Comparison of ENCODE assay signal across 9 mouse cellular contexts in genomic region chr1:181793541-181793940, GRCm38 (mm10). TPM values are rescaled to one million over a fixed set of nuclear protein-coding genes. Genes with fewer than 3 reads are reported as not detected.
DNase-seq lines count a peak whose midpoint lies in the region; ATAC-seq lines count a peak whose summit lies in the region.
"Had no signal": no experiment of that assay in that cellular context is flagged by ENCODE, and none has a peak within 500 bp of the region (broad histone marks: within the 10 kb centered on the region; RNA-seq: fewer than 3 reads in every experiment).

No protein-coding gene starts in this region.

- no peak overlapping the region for H3K4me2 ChIP-seq in hindbrain, embryonic 14.5 days (replicated peaks)
- no peak overlapping the region for H3K4me2 ChIP-seq in embryonic facial prominence, embryonic 13.5 days
- H3K4me2 ChIP-seq: liver, embryonic 15.5 days had no signal

- H3K9ac ChIP-seq in hindbrain, embryonic 14.5 days, result no peak overlapping the region
- H3K9ac ChIP-seq in embryonic facial prominence, embryonic 13.5 days, result no peak overlapping the region
- H3K9ac ChIP-seq: liver, embryonic 15.5 days had no signal

- H3K27ac ChIP-seq in hindbrain, embryonic 14.5 days, result no peak overlapping the region
- H3K27ac ChIP-seq in hindbrain, embryonic 10.5 days, result no peak overlapping the region
- H3K27ac ChIP-seq in embryonic facial prominence, embryonic 13.5 days, result peak overlapping the region; percentile 35; the same call in 1 of the 2 replicates
- H3K27ac ChIP-seq: liver, embryonic 15.5 days had no signal

- intact Hi-C loops in heart, postnatal 25 days (cut with DNase I), result no loop called here

- H3K36me3 ChIP-seq in hindbrain, embryonic 14.5 days (replicated peaks; ENCODE audit: control insufficient read depth, insufficient read depth), result no peaks in the 10 kb centered on the region
- H3K36me3 ChIP-seq in hindbrain, embryonic 10.5 days, result no peaks in the 10 kb centered on the region
- no peaks in the 10 kb centered on the region for H3K36me3 ChIP-seq in embryonic facial prominence, embryonic 13.5 days
- H3K36me3 ChIP-seq: liver, embryonic 15.5 days had no signal

- H3K9me3 ChIP-seq in hindbrain, embryonic 14.5 days (ENCODE audit: control insufficient read depth, low read length), result no peaks in the 10 kb centered on the region
- no peaks in the 10 kb centered on the region for H3K9me3 ChIP-seq in hindbrain, embryonic 10.5 days
- no peaks in the 10 kb centered on the region for H3K9me3 ChIP-seq in embryonic facial prominence, embryonic 13.5 days
- H3K9me3 ChIP-seq: liver, embryonic 15.5 days had no signal

- DNase-seq in hindbrain, embryonic 14.5 days (ENCODE audit: low spot score), result peak; percentile 44
- DNase-seq in hindbrain, embryonic 10.5 days (ENCODE audit: low spot score), result no peak
- peak; percentile 61 for DNase-seq in heart, postnatal 25 days (ENCODE audit: low spot score)
- peak; percentile 63 to 79 for DNase-seq in lung, adult 18-20 months
- no peak for DNase-seq in frontal cortex, postnatal 25 days (ENCODE audit: low spot score in 2 of 2)
- DNase-seq in right cerebral cortex, postnatal 25 days, result no peak
- DNase-seq in cerebellum, postnatal 36 days, result no peak

- 52% methylated on average over 2 of the region's 2 CpGs for WGBS in hindbrain, embryonic 14.5 days
- 70% methylated on average over 2 of the region's 2 CpGs for WGBS in hindbrain, embryonic 10.5 days
- WGBS in embryonic facial prominence, embryonic 13.5 days, result 32% methylated on average over 2 of the region's 2 CpGs

- no peak for ATAC-seq in hindbrain, embryonic 14.5 days (ENCODE audit: low FRiP score)
- ATAC-seq in embryonic facial prominence, embryonic 13.5 days (ENCODE audit: insufficient number of reproducible peaks, insufficient read depth, low FRiP score, low TSS enrichment, low read depth), result no peak

- no peak overlapping the region for H3K4me3 ChIP-seq in hindbrain, embryonic 14.5 days (replicated peaks; ENCODE audit: low read length)
- H3K4me3 ChIP-seq in hindbrain, embryonic 10.5 days, result no peak overlapping the region
- H3K4me3 ChIP-seq in embryonic facial prominence, embryonic 13.5 days, result no peak overlapping the region
- H3K4me3 ChIP-seq: liver, embryonic 15.5 days had no signal

- no peaks in the 10 kb centered on the region; the same call in 1 of the 2 replicates for H3K4me1 ChIP-seq in hindbrain, embryonic 14.5 days (replicated peaks; ENCODE audit: control insufficient read depth, insufficient read depth, low read length)
- no peaks in the 10 kb centered on the region for H3K4me1 ChIP-seq in hindbrain, embryonic 10.5 days (replicated peaks)
- H3K4me1 ChIP-seq in embryonic facial prominence, embryonic 13.5 days, result peaks cover 11% of the 10 kb centered on the region
- H3K4me1 ChIP-seq: liver, embryonic 15.5 days had no signal

- H3K27me3 ChIP-seq in hindbrain, embryonic 14.5 days (ENCODE audit: control insufficient read depth, insufficient read depth, low read length), result no peaks in the 10 kb centered on the region
- no peaks in the 10 kb centered on the region for H3K27me3 ChIP-seq in hindbrain, embryonic 10.5 days (ENCODE audit: insufficient read depth, poor library complexity, severe bottlenecking)
- no peaks in the 10 kb centered on the region for H3K27me3 ChIP-seq in embryonic facial prominence, embryonic 13.5 days
- H3K27me3 ChIP-seq: liver, embryonic 15.5 days had no signal

RNA-seq across cellular contexts. Expression of gene Lbr, which starts 49.3 kb away (rescaled TPM):
- polyA plus RNA-seq in hindbrain, embryonic 14.5 days (2014; fragmentation: Nextera tagmentation; extraction: Ambion mirVana), result 30.5 and 37.5 TPM in 2 replicates
- 135 and 189 TPM in 2 replicates for polyA plus RNA-seq in hindbrain, embryonic 10.5 days (2016; fragmentation: Nextera tagmentation; extraction: Ambion mirVana)
- 93.1 and 106 TPM in 2 replicates for polyA plus RNA-seq in embryonic facial prominence, embryonic 13.5 days (2015; fragmentation: Nextera tagmentation; extraction: Ambion mirVana)
- total RNA-seq in heart, postnatal 25 days (2021), result 10 to 100 TPM; 21.9 to 22.0 TPM

Comparison
In these comparisons a context has a peak if more than half of its experiments do, and no peak if none do; other contexts are left out.
1. DNase-seq: peak in hindbrain, embryonic 14.5 days (single experiment), heart, postnatal 25 days (single experiment) and lung, adult 18-20 months (2 of 2); none in hindbrain, embryonic 10.5 days (single experiment), frontal cortex, postnatal 25 days (0 of 2), right cerebral cortex, postnatal 25 days (single experiment) and cerebellum, postnatal 36 days (0 of 2).